Mouse (Mus musculus) right cerebral cortex, postnatal 10 days (tissue): Measurements from ENCODE around the gene Gtf3c6.

Experiments
- DNase-seq, 2 experiments: peaks; one replicate each; pipeline ENCODE4 v3.0.0; 2021; ENCODE audit warnings: low spot score in 2 of 2

Gene Gtf3c6

DNA sequence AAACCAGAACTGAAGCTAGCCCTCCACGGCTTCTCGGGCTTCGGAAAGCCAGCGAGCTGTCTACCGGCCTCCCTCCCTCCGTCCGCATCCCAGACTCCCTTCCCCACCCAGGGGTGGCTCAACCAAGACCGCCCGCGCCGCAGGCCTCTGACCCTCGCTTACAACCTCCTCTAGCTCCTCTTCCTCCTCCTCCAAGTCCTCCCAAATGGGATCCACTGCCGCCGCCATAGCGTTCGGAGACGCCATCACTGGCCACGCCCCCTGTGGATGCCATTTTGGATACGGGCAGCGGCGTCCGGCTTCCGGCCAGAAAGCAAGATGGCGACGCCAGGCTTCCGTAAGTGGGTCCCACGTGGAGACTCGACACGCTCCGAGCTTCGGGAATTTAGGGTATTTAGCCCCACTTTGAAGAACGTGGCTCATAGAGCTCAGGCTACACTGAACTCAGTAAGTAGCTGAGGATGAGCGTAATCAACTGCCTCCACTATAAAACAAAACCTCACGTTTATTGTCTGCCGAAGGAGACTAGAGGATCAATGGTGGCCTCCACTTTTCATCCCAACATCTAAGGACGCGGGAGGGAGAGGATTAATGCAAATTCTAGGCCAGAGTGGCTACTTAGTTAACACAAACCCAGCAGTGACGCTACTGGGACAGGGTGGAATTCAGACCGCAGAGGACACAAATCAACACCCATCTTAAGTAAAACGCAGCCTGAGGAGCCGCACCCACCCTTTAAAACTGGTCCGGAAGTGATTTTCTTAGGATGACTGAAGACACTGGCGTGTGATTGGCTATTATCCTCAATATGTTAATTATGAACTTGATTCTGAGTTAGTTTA, at the start of gene Gtf3c6:
Gene Gtf3c6 (minus strand): TSS at position 695 of the 842 bp plus-strand sequence.
- peak; percentile 97 for DNase-seq

DNA sequence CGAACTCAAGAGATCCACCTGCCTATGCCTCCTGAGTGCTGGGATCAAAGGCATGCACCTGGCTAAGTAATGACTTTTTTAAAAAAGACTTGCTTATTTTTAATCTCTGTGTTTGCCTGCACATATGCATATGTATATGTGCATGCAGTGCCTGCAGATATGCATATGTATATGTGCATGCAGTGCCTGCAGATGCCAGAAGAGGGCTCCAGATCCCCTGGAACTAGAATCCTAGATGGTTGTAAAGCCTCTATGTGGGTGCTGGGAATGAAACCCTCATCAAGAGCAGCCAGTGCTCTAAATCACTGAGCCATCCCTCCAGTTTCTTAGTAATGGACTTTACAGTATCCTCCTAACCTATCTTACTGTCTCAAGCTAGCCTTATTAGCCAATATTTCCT, 48.1 kb upstream of the Gtf3c6 start:
- no peak for DNase-seq

DNA sequence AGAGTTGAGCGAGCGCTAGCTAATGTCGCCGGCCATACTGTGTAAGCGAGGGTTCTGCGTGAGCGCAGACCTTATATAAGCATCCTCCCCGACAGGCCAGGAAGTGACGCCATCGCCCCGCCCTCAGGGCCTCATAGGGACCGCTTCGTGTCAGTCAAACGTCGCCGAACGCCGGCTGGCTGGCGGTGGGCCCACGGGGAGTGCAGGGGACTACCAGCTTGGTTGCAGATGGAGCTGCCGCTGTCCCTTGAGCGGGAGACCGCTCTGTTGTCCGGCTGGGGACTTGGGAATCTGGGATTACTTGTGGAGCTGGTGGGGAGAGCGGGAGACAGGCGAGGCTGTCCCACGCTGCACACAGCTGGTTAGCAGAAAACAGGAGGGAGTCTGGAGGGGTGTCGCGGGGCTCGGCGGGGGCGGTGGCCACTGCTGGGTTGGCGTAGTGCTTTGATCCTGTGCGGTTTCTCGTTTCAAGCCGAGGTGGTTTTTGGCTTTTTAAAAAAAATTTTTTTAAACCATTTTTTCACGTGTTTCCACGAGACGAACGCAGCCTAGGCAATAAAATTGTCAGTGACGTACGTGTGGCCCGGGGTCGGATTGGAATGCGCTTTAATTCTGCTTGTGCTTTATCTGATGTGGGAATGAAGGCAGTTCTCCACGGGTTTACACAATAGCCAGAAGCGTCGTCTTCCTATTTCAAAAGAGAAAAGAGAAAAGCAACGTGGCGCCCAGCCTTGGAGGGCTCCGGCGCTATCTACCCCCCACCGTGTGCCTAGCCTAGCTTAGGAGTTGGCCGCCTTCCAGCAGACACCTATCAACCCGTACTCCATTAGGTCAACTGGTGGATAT, 44.5 kb upstream of the Gtf3c6 start, which contains the start of gene Amd1:
Gene Amd1 (minus strand): TSS at position 47 of the 846 bp plus-strand sequence.
- DNase-seq: peak; percentile 100

DNA sequence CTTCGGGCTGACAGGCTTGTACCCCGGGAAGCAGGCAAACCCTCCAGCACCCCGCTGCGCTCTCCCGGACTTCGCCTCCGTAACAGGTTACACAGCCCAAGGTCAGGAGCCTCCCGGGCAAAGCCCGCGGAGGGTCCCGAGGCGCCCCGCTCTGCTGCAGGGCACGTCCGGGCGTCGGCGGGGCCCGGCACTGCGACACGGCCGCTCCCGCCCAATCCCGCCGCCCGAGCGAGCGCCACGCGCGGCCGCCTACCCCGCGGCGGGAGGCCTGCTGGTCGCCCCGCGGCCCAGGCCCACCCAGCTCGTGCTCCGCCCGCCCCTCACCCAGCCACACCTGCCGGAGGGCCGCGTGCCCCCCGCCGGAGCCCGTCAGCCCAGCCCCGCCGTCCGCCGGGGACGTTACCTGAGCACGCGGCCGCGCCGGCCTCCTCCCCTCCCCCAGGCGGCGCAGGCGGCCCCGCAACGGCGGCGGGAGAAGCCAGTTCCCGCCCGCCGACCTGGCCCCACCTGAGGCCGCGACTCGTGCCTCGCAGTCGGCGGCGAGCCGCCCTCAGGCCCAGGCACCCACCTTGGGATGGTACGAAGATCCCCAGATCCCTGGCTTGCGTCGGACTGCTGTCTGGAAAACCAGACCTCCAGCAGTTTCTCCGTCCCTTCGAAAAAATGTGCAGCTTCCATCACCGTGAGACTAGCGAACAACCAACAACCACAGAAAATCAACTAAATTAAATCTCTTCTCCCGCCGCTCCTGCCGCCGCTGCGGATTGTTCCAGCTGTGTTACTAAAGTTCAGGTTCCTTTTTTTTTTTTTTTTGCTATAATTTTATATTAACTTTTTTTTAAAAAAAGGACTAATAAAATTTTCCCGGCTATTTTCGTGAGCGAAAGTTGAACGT, 43.5 kb upstream of the Gtf3c6 start:
- DNase-seq: peak; percentile 37 to 42

DNA sequence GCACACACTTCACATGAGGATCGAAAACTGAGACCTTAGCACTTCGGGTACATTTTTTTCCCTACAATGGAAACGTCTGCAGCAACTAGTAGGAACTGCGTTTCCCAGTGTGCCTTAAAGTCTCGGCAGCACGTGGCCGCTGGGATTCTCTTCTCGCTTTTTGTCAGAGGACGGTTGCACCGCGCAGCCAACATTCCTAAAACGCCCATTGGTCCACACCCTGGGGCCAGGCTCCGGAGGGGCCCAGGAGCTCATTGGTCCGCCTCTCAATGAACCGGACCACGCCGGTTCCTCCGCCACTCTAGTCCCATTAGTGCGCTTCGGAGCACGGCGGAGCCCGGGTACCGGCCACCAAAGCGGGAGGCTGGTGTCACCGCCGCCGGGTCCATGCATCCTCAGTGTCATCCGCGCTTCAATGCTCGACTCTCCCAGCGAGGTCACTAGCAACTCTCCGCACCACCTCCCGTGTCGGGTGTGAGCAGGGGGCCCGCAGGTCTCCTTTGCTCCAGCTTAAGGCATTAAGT, 42.8 kb upstream of the Gtf3c6 start:
- peak; percentile 92 to 95 for DNase-seq

DNA sequence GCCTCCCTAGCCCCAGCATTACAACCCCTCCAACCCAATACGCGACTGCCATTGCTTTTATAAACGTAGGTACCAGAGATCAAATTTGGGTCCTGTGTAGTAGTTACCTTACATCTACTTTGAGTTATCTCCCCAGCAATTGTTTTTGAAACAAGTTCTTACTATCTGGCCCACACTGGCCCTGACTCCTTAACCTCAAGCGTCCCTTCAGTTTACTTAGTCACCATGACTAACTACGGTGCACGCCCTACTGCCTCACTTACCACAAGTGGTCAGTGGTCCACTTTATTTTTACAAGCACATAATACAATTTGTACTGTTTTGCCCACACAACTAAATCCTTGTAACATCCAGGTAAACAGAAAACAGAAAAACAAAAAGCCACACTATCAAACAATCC, 34.7 kb upstream of the Gtf3c6 start:
- no peak for DNase-seq

DNA sequence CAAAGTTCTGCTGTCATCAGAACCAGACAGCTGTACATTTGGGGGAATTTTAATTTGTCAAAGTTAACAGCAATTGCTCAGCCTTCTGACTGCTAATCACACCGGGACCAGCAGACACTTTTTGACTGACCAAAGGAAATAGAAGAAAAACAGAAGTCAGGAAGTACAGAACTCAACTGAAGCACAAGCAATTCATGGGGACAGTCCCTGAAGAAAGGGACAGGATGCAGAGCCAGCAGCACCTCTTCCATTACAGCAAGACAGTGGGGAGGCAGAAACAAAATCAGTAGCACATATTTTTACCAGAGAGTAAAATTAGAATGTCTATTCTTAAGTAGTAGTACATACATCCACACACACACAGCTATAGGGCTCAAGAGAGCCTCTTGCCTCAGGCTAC, 28.9 kb upstream of the Gtf3c6 start:
- no peak for DNase-seq

DNA sequence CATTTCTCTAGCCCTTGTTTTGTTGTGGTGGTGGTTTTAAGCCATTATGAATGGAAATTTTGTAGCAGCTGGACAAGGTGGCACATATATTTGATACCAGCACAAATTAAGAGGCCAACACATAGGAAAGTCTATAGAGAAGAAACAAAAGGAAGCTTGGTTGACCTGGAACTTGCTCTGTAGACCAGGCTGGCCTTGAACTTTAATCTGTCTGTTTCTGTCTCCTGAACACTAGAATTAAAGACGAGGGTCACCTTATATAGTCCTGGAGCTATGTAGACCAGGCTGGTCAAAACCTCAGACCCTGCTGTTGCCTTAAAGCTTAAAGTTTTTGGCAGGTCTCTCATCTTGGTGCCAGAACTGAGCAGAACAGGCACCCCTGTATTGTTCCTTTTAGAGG, 27.7 kb upstream of the Gtf3c6 start:
- DNase-seq: no peak

DNA sequence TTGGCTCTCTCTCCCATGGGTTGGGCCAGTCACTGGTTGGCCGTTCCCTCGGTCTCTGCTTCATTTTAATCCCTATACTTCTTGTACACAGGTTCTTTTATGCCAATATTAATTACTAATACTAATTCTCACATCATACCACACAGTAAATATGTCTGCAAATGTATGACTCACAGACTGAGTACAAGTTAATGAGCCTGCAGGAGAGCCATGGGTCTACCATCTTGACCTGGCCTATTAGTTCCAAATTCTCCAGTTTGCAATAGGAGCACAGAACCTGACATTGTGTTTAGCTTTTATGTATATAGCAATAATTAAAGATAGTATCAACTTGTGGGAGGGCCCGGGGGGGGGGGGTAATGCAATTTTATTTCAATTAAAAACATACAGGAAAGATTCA, 27.1 kb upstream of the Gtf3c6 start:
- DNase-seq: no peak

DNA sequence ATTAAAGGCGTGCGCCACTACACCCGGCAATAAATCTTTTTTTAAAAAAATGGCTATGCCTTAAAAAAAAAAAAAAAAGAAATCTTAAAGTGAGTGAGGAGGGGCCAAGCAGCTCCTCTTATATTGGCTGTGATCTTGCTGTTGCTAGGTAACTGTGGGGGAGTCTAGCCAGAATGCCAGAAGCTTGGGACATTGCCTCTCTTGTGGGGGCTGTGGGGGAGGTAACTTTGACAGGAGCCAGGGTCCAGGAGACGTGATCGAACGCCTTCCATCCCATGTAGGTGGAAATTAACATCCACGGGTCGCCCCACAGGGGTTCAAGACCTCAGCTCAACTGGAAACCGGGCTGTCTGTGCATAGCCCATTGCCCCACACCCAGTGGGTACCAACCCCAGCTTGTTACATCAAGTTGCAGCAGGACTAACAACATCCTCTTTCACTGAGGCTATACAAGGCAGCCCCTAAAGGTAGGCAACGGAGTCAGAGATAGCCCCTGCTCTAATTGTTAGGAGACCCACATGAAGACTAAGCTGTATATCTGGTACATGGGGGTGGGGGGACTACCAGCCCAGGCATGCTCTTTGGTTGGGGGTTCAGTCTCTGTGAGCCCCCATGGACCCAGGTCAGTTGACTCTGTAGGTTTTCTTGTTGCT, 26.4 kb upstream of the Gtf3c6 start:
- peak; percentile 54 to 77 for DNase-seq

DNA sequence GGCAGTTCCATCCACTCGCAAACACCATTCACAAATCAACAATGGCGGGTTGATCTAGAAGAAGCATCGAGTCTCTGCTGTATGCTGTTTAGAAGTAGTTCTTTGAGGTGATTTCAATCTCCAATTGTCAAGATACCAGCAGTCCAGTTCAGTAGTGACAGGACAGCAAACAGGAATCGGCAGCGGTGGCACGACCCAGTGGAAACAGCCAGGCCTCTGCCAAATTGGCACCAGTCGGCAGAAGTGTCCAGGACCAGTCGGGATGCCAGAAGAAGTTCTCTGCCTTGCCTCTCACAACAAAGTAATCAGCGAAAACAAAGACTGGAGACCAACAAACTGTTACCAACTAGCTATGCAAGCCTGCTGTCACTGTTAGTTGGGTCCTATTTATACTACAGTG, 25.7 kb upstream of the Gtf3c6 start:
- peak in 1 of 2 experiments; percentile 45 for DNase-seq

DNA sequence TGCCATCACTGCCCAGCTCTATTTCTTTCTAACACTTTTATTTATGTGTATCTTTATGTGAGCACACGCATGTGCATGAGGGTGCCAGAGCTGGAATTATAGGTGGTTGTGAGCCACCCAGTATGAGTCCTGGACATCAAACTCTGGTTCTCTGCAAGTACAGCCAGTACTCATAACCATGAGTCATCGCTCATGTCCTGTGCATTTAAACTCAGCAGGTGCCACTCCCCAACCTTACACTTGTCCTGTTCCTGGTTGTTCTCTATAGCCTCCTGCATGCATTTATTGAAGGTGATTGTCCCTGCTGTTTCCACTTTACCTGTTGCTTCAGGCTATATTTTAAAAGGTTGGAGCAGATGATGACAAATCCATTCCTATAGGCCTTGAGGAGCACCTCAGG, 23.7 kb upstream of the Gtf3c6 start:
- no peak for DNase-seq

DNA sequence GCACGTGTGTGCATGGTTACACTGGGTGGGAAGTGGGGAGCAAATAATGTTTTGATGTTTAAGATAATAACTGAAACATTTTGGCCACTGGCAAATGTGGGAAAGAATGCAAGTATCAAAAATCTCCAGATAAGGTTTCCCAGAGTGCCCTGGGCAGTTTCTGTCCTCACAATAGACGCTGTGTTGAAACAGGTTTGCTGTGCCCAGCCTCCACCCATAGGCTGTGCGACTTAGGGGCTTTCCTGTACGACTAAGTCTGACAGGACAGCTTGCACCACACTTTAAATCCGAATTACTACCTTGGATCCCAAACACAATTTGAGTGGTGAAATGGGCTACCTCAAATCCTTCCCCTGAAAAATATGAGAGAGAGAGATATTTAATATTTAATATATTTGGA, 20.4 kb upstream of the Gtf3c6 start:
- DNase-seq: no peak

DNA sequence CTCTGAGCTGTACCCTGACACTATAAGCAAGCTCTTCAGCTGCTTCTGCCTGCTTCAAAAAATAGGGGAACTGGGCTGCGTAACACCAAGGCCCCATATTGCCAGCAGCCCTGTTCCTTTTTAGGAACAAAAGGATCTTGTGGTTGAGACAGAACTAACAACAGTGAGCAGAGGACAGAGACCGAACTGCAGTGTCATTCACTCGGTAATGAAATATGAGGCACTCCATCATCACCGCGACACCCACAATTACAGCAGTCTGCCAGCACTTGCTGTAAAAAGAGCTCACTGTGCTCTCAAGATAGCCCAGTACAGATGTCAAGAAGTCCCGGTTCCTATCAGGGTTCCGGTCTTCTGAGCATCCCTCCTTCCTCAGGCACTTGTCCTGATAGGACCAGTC, 18.1 kb upstream of the Gtf3c6 start:
- no peak for DNase-seq

DNA sequence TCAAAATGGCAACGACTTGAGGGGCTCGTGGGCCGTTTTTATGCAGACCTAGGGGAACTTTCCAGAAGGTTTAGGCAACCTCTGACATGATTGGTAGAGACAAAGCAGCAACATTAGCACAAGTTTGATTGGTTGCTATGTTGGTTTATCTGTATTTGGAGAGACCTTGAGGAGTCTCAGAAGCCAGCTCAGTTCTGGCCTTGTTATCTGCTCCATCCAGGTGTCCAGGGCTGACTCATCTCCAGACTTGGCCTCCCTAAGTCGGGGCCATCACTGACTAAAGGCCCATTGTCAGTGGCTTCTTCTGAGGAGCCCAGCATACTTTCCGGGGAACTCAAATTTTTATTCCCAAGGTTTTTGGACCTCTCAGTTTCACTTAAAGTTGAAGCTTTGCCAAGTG, 16.0 kb upstream of the Gtf3c6 start:
- DNase-seq: no peak

DNA sequence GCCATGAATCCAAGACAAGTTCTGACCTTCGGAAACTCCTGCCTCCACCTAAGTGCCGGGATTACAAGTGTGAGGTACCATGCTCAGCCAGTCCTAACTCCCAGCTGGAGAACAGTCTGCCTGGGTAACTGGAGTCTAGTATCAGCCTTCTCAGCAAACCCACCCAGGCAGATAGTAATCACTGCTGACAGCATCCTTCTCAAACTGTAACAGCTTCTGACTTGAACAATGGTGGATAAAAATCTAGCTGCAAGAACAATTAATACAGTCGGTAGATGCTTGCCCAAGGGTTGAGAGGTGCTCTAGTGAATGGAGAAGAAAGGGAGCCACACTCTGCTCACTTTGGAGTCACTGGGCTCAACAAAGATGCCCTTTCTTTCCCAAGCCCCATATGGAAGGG, 13.3 kb upstream of the Gtf3c6 start:
- DNase-seq: no peak

DNA sequence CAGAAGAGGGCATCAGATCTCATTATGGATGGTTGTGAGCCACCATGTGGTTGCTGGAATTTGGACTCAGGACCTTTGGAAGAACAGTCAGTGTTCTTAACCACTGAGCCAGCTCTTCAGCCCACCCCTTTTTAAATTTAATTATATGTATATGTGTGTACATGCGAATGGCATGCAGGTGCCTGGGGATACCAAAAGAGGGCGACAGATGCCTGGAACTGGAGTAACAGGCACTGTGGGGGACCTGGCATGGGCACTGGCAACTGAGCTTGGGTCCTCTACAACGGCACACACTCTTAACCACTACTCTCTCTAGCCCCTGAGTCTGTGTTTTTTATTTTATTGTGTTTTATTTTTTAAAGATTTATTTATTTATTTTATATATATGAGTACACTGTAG, 7.0 kb upstream of the Gtf3c6 start:
- no peak for DNase-seq

DNA sequence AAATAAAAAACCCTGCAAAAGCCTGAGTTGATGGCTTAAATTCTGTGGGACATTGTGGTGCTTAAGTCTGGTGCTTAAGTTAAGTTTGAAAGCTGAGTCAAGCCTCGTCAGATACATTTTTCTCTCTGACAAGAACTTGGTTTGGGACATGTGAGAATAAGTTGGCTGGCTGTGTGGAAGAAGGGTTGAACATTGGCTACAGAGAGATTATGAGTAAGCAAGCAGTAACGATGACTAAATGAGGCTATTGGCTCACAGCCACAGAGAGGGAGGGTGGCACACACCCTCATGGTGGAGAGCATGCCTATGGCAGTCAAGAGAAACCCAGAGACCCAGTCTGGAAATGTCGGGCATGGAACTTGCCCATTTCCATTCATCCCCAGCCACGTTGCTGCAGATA, 5.8 kb upstream of the Gtf3c6 start:
- DNase-seq: no peak

DNA sequence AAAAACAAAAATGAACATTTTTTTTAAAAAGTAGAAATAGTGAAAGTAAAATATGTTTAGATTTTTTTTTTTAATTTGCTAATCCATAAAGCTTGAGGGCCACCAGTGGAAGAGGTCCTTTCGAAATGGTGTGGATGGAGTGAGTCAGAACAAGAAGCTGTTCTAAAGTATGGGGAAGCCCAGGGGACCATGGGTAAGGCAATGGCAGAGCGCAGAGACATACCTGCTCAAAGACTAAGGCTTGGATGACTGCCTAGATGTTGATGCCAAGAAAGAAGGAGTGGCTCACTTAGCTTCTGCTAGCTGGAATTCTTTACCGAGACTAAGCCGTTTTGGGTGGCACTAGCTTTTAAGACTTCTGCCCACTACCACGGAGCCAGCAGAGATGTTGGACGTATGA, 4.3 kb upstream of the Gtf3c6 start:
- DNase-seq: no peak

DNA sequence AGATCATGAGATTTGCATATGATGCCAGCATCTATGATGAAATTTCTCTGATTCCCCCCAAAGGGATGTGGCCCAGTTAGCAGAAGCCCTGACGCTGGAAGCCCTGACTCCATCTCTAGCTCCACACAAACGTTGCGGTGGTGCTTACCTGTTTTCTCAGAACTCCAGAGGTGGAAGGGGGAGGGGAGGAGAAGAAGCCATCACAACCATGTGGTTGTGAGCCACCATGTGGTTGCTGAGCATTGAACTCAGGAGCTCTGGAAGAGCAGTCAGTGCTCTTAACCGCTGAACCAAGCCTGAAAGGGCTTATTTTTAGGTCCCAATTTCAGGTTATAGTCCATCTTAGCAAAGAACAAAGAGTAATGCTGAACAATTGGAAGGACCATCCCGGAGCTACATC, 2.4 kb upstream of the Gtf3c6 start:
- no peak for DNase-seq

DNA sequence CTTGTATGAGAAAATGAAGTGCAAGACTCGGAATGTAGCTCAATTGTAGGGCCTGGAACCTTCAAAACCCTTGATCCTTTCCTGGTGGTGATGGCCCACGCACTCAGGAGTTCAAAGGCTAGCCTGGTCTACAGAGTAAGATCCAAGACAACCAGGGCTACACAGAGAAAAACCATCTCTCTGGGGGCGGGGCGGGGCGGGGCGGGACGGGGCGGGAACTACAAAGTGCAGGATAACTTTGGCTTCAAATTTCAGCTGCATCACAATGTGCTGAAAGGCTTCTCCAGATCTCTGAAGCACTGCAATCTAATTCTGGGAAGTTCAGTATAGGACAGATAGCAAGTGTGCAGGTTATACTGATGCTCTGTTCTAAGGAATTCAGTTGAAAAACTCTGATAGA, 1.6 kb upstream of the Gtf3c6 start:
- no peak for DNase-seq
